Mouse (Mus musculus) liver, embryonic 16.5 days (tissue): ENCODE measurements around the gene Mrps5. TPM values are rescaled to one million over a fixed set of nuclear protein-coding genes. Genes with fewer than 3 reads are reported as not detected.

Experiments used
- ATAC-seq: fragments of 200-750 bp; cut with Nextera tagmentation; 2 replicates; pipeline ENCODE4 v1.8.0; 2017; ENCODE audit warnings: low read depth, mild to moderate bottlenecking, moderate number of reproducible peaks, moderate library complexity
- H3K27ac ChIP-seq: fragments of 300-500 bp; sonication (generic); 2 replicates; pipeline ENCODE4 v1.5.1; 2014; ENCODE audit warnings: mild to moderate bottlenecking, low read length
- H3K27me3 ChIP-seq: fragments of 300-500 bp; sonication (generic); 2 replicates; pipeline ENCODE4 v1.6.1; 2014; ENCODE audit warnings: low read depth, low read length, mixed read lengths; ENCODE audit not compliant: control insufficient read depth, insufficient read depth
- H3K36me3 ChIP-seq: fragments of 300-500 bp; sonication (generic); 2 replicates; pipeline ENCODE4 v1.6.1; 2014; ENCODE audit warnings: mild to moderate bottlenecking; ENCODE audit not compliant: control insufficient read depth, insufficient read depth
- H3K4me1 ChIP-seq: fragments of 300-500 bp; sonication (generic); 2 replicates; pipeline ENCODE4 v1.6.1; 2014; ENCODE audit warnings: low read depth, low read length, mixed read lengths; ENCODE audit not compliant: control insufficient read depth
- H3K4me2 ChIP-seq: fragments of 300-500 bp; sonication (generic); 2 replicates; pipeline ENCODE4 v1.6.1; 2014; ENCODE audit warnings: low read depth, low read length, mixed read lengths
- H3K4me3 ChIP-seq: fragments of 300-500 bp; sonication (generic); 2 replicates; pipeline ENCODE4 v1.5.1; 2014; ENCODE audit warnings: low read depth, mild to moderate bottlenecking, low read length
- H3K9ac ChIP-seq: fragments of 300-500 bp; sonication (generic); 2 replicates; pipeline ENCODE4 v1.6.1; 2014; ENCODE audit warnings: low read depth, low read length
- H3K9me3 ChIP-seq: fragments of 300-500 bp; sonication (generic); replicated peaks from 2 replicates; pipeline ENCODE4 v1.6.1; 2016; ENCODE audit warnings: low read length; ENCODE audit not compliant: control insufficient read depth
- WGBS: fragments of 180-500 bp; shearing (Covaris S2); extraction: QIAGEN DNeasy Blood & Tissue Kit; methylation state at CpG from one replicate; pipeline ENCODE4 v1.1.7; 2014; ENCODE audit not compliant: insufficient replicate concordance; 5-methylcytosine and 5-hydroxymethylcytosine counted together
- polyA plus RNA-seq: library from polyadenylated mRNA; unstranded; fragments of >200 nt; fragmentation: Nextera tagmentation; extraction: Ambion mirVana; gene quantifications from 2 replicates; pipeline ENCODE4 v1.2.1, GENCODE M21; 2015

Mrps5 gene
- polyA plus RNA-seq, 1 experiment from 2014 or later, result 65.0 TPM

- no peaks in the 10 kb centered on the region for H3K36me3 ChIP-seq
- H3K4me1 ChIP-seq, result no peaks in the 10 kb centered on the region
- H3K4me2 ChIP-seq, result no peak overlapping the region
- no peak overlapping the region for H3K9ac ChIP-seq
- peaks cover 51% of the 10 kb centered on the region for H3K27me3 ChIP-seq
- no peak overlapping the region for H3K4me3 ChIP-seq
- no peak overlapping the region for H3K27ac ChIP-seq
- ATAC-seq, result no peak
- H3K9me3 ChIP-seq, result no peaks in the 10 kb centered on the region
Observed at GRCm38 (mm10) chr2:127652335-127652734, 65.3 kb downstream of the Mrps5 start.

DNA sequence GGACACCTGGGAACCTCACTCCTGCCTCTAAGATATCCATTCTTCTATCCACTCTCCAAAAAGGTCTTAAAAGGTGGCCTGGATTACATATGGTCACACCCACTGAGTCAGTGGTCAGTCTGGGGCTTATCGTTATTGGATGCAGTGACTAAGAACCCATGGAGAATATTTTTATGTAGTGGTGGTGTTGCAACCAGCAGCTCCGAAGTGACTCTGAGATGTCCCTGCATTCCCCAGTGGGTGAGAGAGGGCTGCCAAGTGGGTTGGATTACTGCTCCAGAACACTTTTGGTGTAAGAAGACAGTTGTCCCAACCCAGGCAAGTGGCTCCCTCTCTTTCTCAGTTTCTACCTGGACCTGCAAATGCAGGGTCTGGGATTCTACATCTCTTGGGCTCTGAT lies 65.8 kb downstream of the Mrps5 start:
- H3K4me2 ChIP-seq, result no peak overlapping the region
- no peak overlapping the region for H3K9ac ChIP-seq
- no peak for ATAC-seq
- no peaks in the 10 kb centered on the region for H3K4me1 ChIP-seq
- no peak overlapping the region for H3K27ac ChIP-seq
- H3K9me3 ChIP-seq, result no peaks in the 10 kb centered on the region
- 74% methylated on average over 2 of the region's 2 CpGs for WGBS
- H3K36me3 ChIP-seq, result no peaks in the 10 kb centered on the region
- H3K27me3 ChIP-seq, result peaks cover 56% of the 10 kb centered on the region
- H3K4me3 ChIP-seq, result no peak overlapping the region

DNA sequence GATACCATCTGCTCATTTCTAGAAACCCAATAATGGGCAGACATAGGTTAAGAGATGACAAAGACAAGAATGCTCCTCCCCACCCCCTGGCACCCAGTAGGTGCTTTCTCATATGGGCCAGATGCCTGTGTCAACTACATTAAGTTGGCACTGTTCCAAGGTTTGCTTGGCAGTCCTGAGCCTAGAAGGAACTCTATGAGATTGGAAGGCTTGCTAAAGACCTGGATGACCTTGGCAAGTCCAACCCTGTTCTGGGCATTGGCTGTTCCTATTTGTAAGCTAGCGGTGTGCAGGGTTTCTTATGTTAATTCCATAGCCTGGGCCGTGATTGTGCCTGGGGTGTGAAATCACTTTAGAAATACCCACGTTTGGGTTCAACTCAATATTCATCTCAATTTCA lies 67.8 kb downstream of the Mrps5 start:
- 38% methylated on average over 3 of the region's 3 CpGs for WGBS
- H3K27me3 ChIP-seq, result peaks cover 55% of the 10 kb centered on the region
- no peak overlapping the region for H3K4me3 ChIP-seq
- no peaks in the 10 kb centered on the region for H3K4me1 ChIP-seq
- no peak overlapping the region for H3K9ac ChIP-seq
- no peaks in the 10 kb centered on the region for H3K36me3 ChIP-seq
- no peak for ATAC-seq
- H3K4me2 ChIP-seq, result no peak overlapping the region
- H3K27ac ChIP-seq, result no peak overlapping the region
- H3K9me3 ChIP-seq, result no peaks in the 10 kb centered on the region

GRCm38 (mm10) chr2:127655419-127655818 lies 68.4 kb downstream of the Mrps5 start:
- no peaks in the 10 kb centered on the region for H3K4me1 ChIP-seq
- WGBS, result 5% methylated on average over 9 of the region's 9 CpGs
- ATAC-seq, result no peak
- no peak overlapping the region for H3K4me3 ChIP-seq
- no peaks in the 10 kb centered on the region for H3K36me3 ChIP-seq
- H3K9ac ChIP-seq, result no peak overlapping the region
- H3K27me3 ChIP-seq, result peaks cover 53% of the 10 kb centered on the region
- no peak overlapping the region for H3K27ac ChIP-seq
- H3K9me3 ChIP-seq, result no peaks in the 10 kb centered on the region
- H3K4me2 ChIP-seq, result no peak overlapping the region

DNA sequence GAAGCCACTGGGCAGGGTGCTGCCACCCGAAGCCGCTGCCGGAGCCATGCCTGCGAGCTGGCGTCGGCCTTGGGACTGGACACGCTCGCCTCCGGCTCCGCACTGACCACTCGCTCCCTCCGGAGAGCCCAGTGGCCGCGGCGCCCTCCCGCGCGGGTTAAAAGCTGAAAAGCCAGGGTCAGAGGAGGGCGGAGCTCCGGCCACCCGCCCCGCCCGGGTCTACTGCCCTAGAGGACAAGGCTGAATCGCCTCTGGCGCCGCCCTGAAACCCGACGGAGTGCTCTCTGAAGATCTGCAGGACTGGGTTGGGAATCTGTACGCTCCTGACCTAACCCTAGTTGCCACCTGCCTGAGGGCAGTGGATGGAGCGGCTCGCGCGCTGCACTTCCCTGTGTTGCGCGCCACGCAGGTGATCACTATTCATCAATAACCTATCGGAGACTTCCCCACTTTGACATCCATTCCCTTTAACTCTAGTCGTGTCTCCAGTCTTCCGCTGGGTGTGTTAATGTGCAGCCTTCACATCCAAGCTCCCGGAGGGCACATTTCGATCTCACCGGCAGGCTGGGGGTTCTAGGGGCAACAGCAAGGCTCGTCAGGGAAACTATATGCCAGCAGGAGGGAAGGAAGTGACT lies 69.2 kb downstream of the Mrps5 start, which contains the start of gene Mal:
TSS of gene Mal (minus strand) at position 610 of the 635 bp plus-strand sequence.
- Histone ChIP-seq H3K27ac (no peak within 1 kb of the TSS), H3K9me3 (no peaks in the 10 kb centered on the region), H3K9ac (no peak within 1 kb of the TSS), H3K27me3 (peaks cover 53% of the 10 kb centered on the region), H3K36me3 (no peaks in the 10 kb centered on the region), H3K4me2 (peak within 1 kb of the TSS; percentile 44), H3K4me1 (no peaks in the 10 kb centered on the region), H3K4me3 (peak within 1 kb of the TSS; percentile 10)
- WGBS, result 1% methylated on average over 43 of the region's 43 CpGs
- 0 out of 2 replicates have a peak, but pooled peaks have one; percentile 16 for ATAC-seq

Other genes with a start within 250 kb of the Mrps5 start
- gene Astl, start 248.6 kb upstream of the Mrps5 start, polyA plus RNA-seq, result not detected in 2 replicates
- gene Adra2b, start 224.0 kb upstream of the Mrps5 start, polyA plus RNA-seq, result 16.7 and 19.2 TPM in 2 replicates
- gene Gpat2, start 162.0 kb upstream of the Mrps5 start, polyA plus RNA-seq, result 0.28 and 0.38 TPM in 2 replicates
- gene Fahd2a, start 142.7 kb upstream of the Mrps5 start, polyA plus RNA-seq, result 15.6 and 15.8 TPM in 2 replicates
- gene Kcnip3, start 65.1 kb upstream of the Mrps5 start, polyA plus RNA-seq, result 0.23 and 0.31 TPM in 2 replicates
- 0.05 TPM in 1 of 2 replicates, not detected in the other for gene Prom2, start 45.8 kb upstream of the Mrps5 start, polyA plus RNA-seq
- gene Zfp661, start 128 bp upstream of the Mrps5 start, polyA plus RNA-seq, result 1.0 and 1.1 TPM in 2 replicates
- not detected in 2 replicates for gene Mal, start 69.5 kb downstream of the Mrps5 start, polyA plus RNA-seq
- 0.07 and 0.25 TPM in 2 replicates for gene Mall, start 142.7 kb downstream of the Mrps5 start, polyA plus RNA-seq
- 3.0 and 3.4 TPM in 2 replicates for gene Nphp1, start 201.7 kb downstream of the Mrps5 start, polyA plus RNA-seq
- 12.7 and 16.3 TPM in 2 replicates for gene Mtln, start 205.3 kb downstream of the Mrps5 start, polyA plus RNA-seq
- gene Bub1, start 244.6 kb downstream of the Mrps5 start, polyA plus RNA-seq, result 28.9 and 29.7 TPM in 2 replicates